Mouse (Mus musculus) cerebellum, adult 11-12 months (tissue): ENCODE results near the gene Dlx3.
A peak's percentile ranks its signal among the peaks of the same experiment; 100 is the strongest.

Experiments
- DNase-seq: peaks from one replicate; pipeline ENCODE4 v3.0.0; 2022

The Dlx3 gene

GRCm38 (mm10) chr11:95119990-95120632, at the start of gene Dlx3:
TSS of gene Dlx3 (plus strand) at chr11:95120119.
- DNase-seq = no peak

GRCm38 (mm10) chr11:95070140-95071107, 49.5 kb upstream of the Dlx3 start:
- DNase-seq = no peak

- DNase-seq = peak; percentile 64
Measured at GRCm38 (mm10) chr11:95071266-95071665, 48.7 kb upstream of the Dlx3 start.

GRCm38 (mm10) chr11:95072136-95072535, 47.8 kb upstream of the Dlx3 start:
- no peak for DNase-seq

- DNase-seq = peak; percentile 90
Measured at GRCm38 (mm10) chr11:95072804-95073203, 47.1 kb upstream of the Dlx3 start.

- no peak for DNase-seq
Measured at GRCm38 (mm10) chr11:95073835-95074234, 46.1 kb upstream of the Dlx3 start.

- no peak for DNase-seq
Measured at GRCm38 (mm10) chr11:95074694-95075093, 45.2 kb upstream of the Dlx3 start.

GRCm38 (mm10) chr11:95075197-95076040, 44.5 kb upstream of the Dlx3 start:
- peak; percentile 51 for DNase-seq

GRCm38 (mm10) chr11:95076041-95076535, 43.8 kb upstream of the Dlx3 start:
- DNase-seq = peak; percentile 81

GRCm38 (mm10) chr11:95076536-95077111, 43.3 kb upstream of the Dlx3 start, which contains the start of gene Itga3:
TSS of gene Itga3 (minus strand) at chr11:95076801.
- DNase-seq = peak; percentile 84

GRCm38 (mm10) chr11:95077956-95078355, 42.0 kb upstream of the Dlx3 start:
- no peak for DNase-seq

GRCm38 (mm10) chr11:95079256-95079875, 40.6 kb upstream of the Dlx3 start:
- no peak for DNase-seq

- DNase-seq = no peak
Measured at GRCm38 (mm10) chr11:95080783-95081182, 39.1 kb upstream of the Dlx3 start.

GRCm38 (mm10) chr11:95082896-95083295, 37.0 kb upstream of the Dlx3 start:
- DNase-seq = no peak

GRCm38 (mm10) chr11:95084175-95084574, 35.7 kb upstream of the Dlx3 start:
- DNase-seq = no peak

- no peak for DNase-seq
Measured at GRCm38 (mm10) chr11:95084811-95085382, 35.0 kb upstream of the Dlx3 start.

GRCm38 (mm10) chr11:95085710-95086109, 34.2 kb upstream of the Dlx3 start:
- DNase-seq = no peak

- no peak for DNase-seq
Measured at GRCm38 (mm10) chr11:95086229-95086628, 33.7 kb upstream of the Dlx3 start.

GRCm38 (mm10) chr11:95087301-95088228, 32.4 kb upstream of the Dlx3 start:
- DNase-seq = no peak

- DNase-seq = no peak
Measured at GRCm38 (mm10) chr11:95088286-95088685, 31.6 kb upstream of the Dlx3 start.
